Comparison of ENCODE assay signal across 7 mouse cellular contexts in the genomic region with DNA sequence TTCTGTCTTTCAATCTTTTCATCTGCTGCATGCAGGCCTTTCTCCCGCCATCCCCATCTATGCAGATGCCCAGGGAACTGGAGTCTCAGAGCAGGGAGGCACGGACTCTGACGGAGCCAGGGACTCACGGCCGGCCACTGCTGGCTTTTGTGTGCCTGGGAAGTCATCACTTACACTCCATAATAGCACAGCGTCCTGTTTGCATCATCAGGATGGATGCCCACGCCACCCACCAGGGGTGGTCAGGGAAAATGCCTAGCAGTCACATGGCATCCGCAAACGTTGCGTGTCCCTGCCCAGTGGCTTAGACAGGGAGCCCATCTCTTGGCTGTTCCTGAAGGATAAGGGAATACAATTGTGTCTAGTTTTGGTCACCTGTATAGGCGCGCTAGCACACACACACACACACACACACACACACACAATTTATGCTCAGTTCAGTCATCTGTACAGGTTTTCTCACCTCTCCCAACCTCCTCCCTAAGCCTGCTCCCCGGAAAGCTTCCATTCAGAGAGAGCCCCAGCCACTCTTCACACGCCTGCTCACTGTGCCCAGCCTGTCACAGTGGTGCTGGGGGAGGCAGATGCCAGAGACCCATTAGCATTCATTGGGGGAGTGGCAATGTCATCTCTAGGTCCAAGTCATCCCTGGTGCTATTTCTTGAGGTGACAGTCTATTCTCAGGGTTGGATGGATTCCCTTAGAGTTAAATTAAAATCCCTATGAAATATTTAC.
DNase-seq lines count a peak whose midpoint lies in the region; ATAC-seq lines count a peak whose summit lies in the region.

No protein-coding gene starts in this region.

- H3K36me3 ChIP-seq in hindbrain, embryonic 14.5 days (replicated peaks; ENCODE audit: control insufficient read depth, insufficient read depth): no peaks in the 10 kb centered on the region
- H3K36me3 ChIP-seq in midbrain, embryonic 13.5 days: no peaks in the 10 kb centered on the region

- 31% methylated on average over 14 of the region's 14 CpGs for WGBS in hindbrain, embryonic 14.5 days
- WGBS in midbrain, embryonic 13.5 days: 38% methylated on average over 14 of the region's 14 CpGs

- no peaks in the 10 kb centered on the region for H3K27me3 ChIP-seq in hindbrain, embryonic 14.5 days (ENCODE audit: control insufficient read depth, insufficient read depth, low read length)
- 0 out of 2 replicates have a peak, but pooled peaks cover 3% of the 10 kb centered on the region for H3K27me3 ChIP-seq in midbrain, embryonic 13.5 days

- DNase-seq in 3134 (ENCODE audit: extremely low read depth, insufficient read length, low spot score): peak; percentile 4
- peak; percentile 55 for DNase-seq in brain, adult 2 months (ENCODE audit: low read depth, low spot score)
- DNase-seq in hindbrain, embryonic 14.5 days (ENCODE audit: low spot score): no peak
- no peak for DNase-seq in ovary, postnatal 36 days (ENCODE audit: low spot score)
- no peak for DNase-seq in adrenal gland, adult 18-20 months (ENCODE audit: low spot score in 2 of 2)
- DNase-seq in cerebellum, adult 11 months: no peak

- H3K27ac ChIP-seq in hindbrain, embryonic 14.5 days: no peak overlapping the region
- H3K27ac ChIP-seq in midbrain, embryonic 13.5 days: peak overlapping the region; percentile 48; the same call in 1 of the 2 replicates

- no peaks in the 10 kb centered on the region for H3K9me3 ChIP-seq in hindbrain, embryonic 14.5 days (ENCODE audit: control insufficient read depth, low read length)
- no peaks in the 10 kb centered on the region for H3K9me3 ChIP-seq in midbrain, embryonic 13.5 days

- H3K4me1 ChIP-seq in hindbrain, embryonic 14.5 days (replicated peaks; ENCODE audit: control insufficient read depth, insufficient read depth, low read length): peaks cover 21% of the 10 kb centered on the region
- peaks cover 25% of the 10 kb centered on the region for H3K4me1 ChIP-seq in midbrain, embryonic 13.5 days (replicated peaks)

- ATAC-seq in hindbrain, embryonic 14.5 days (ENCODE audit: low FRiP score): peak; percentile 32; the same call in 1 of the 2 replicates
- ATAC-seq in midbrain, embryonic 13.5 days: peak; percentile 75

- H3K4me3 ChIP-seq in hindbrain, embryonic 14.5 days (replicated peaks; ENCODE audit: low read length): no peak overlapping the region
- H3K4me3 ChIP-seq in midbrain, embryonic 13.5 days (replicated peaks): no peak overlapping the region; the same call in 1 of the 2 replicates

- H3K4me2 ChIP-seq in hindbrain, embryonic 14.5 days (replicated peaks): peak overlapping the region; percentile 28; the same call in 1 of the 2 replicates
- H3K4me2 ChIP-seq in midbrain, embryonic 13.5 days (replicated peaks): peak overlapping the region; percentile 35

- no peak overlapping the region; the same call in 1 of the 2 replicates for H3K9ac ChIP-seq in hindbrain, embryonic 14.5 days
- H3K9ac ChIP-seq in midbrain, embryonic 13.5 days (replicated peaks): no peak overlapping the region

Comparison
In these comparisons a context has a peak if more than half of its experiments do, and no peak if none do; other contexts are left out.
1. DNase-seq: peak in 3134 (single experiment) and brain, adult 2 months (single experiment); none in hindbrain, embryonic 14.5 days (single experiment), ovary, postnatal 36 days (single experiment), adrenal gland, adult 18-20 months (0 of 2) and cerebellum, adult 11 months (single experiment).